Mouse (Mus musculus): ENCODE data around the gene Erv3. TPM values are rescaled to one million over a fixed set of nuclear protein-coding genes. Genes with fewer than 3 reads are reported as not detected.

Erv3 gene
- polyA plus RNA-seq, 1 experiment from 2014 or later = not detected

DNA sequence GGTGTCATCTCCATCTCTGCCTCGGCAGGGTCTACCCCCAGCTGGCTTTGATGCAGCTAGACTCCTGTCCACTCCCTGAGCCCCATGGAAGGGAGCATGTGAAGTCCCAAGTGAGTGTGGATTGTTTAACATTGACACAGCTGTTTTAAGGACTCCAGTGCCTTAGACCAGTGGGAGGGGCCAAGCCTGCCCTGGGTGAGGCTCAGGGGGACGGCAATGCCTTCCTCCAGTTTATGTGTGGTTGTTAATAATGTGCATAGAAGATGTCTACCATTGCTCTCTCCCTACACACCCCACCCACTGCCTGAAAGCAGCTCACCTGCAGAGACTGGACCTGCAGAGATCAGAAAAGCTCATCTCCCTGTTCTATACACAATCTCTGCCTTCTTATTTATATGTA is 35.6 kb downstream of the Erv3 start:
- Histone ChIP-seq H3K36me3 (ENCODE audit: inconsistent target) (no peaks in the 10 kb centered on the region), H3K79me2 (ENCODE audit: inconsistent target) (no peaks in the 10 kb centered on the region), H3K27ac (no peak overlapping the region), H3K4me3 (ENCODE audit: inconsistent target) (no peak overlapping the region)
- WGBS (ENCODE audit: missing documents) = 87% methylated on average over 2 of the region's 2 CpGs

DNA sequence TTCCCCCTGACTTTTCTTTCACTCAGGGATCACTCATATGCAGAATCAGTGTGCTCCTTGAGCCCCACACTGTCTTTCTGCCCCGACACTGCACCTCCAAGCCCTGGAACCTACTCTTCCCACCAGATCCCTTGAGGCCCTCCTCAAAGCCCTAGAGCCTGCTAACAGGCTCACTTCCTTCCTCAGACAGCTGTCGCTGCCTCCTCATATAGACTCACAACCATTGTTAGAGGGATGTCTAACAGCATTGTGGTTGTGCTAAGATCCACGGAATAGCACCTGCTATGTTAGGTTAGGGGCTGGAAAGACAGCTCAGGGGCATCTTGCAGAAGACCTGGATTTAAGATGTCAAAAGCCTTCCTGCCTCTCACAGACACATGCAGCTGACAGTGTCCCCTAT is 37.1 kb downstream of the Erv3 start:
- no peaks in the 10 kb centered on the region for H3K36me3 ChIP-seq (ENCODE audit: inconsistent target)
- H3K27ac ChIP-seq = no peak overlapping the region
- H3K4me3 ChIP-seq (ENCODE audit: inconsistent target) = no peak overlapping the region
- 79% methylated on average over 3 of the region's 3 CpGs for WGBS (ENCODE audit: missing documents)
- no peaks in the 10 kb centered on the region for H3K79me2 ChIP-seq (ENCODE audit: inconsistent target)

DNA sequence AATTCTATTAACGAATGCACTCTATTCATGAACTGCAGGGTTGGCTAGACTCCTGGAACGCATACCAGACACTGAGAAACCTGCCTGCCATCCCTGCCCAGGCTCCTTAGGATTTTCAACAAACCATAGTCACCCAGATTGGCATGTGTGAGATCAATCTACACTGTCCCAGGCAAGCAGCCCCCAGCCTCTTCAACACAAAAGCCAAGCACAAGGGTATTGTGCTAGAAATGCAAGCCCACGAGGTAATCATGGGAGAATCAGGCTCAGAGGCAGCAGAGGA is 37.9 kb downstream of the Erv3 start:
- Histone ChIP-seq H3K4me3 (ENCODE audit: inconsistent target) (no peak overlapping the region), H3K36me3 (ENCODE audit: inconsistent target) (no peaks in the 10 kb centered on the region), H3K27ac (no peak overlapping the region), H3K79me2 (ENCODE audit: inconsistent target) (no peaks in the 10 kb centered on the region)
- WGBS (ENCODE audit: missing documents) = 84% methylated on average over 3 of the region's 3 CpGs

DNA sequence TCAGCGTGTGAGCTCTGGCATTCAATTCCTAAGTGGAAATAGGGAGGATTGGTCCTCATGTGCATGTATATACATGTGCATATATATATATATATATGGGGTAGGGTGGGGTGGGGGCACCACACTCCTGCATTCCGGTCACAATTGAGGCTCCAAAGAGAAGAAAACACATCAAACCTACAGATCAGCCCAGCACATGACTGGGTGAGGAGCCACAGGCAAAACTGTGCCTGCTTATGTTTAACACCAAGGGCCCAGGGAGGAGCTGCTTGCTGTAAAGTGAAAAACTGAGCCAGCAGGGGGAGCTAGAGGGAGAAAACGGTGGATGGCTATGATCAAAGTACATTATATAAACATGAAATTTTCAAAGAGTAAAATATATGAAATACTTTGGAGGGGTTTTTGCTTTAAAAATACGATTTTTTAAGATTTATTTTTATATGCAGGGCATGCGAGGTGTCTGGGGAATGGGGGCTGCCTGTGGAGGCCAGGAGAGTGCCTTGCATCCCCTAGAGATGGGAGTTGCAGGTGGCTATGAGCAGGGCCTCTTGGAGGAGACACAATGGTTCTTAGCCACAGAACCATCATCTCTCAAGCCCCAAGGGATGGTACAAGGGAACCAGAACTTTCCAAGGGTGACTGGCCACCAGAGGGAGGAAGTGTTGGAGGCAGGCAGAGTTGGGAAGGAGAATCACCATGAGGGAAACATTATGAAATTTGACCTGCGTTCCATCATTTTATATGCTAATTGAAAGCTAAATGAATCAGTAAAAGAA is 38.4 kb downstream of the Erv3 start:
- Histone ChIP-seq H3K4me3 (ENCODE audit: inconsistent target) (no peak overlapping the region), H3K36me3 (ENCODE audit: inconsistent target) (no peaks in the 10 kb centered on the region), H3K27ac (no peak overlapping the region), H3K79me2 (ENCODE audit: inconsistent target) (no peaks in the 10 kb centered on the region)
- 32% methylated on average over 6 of the region's 6 CpGs for WGBS (ENCODE audit: missing documents)

DNA sequence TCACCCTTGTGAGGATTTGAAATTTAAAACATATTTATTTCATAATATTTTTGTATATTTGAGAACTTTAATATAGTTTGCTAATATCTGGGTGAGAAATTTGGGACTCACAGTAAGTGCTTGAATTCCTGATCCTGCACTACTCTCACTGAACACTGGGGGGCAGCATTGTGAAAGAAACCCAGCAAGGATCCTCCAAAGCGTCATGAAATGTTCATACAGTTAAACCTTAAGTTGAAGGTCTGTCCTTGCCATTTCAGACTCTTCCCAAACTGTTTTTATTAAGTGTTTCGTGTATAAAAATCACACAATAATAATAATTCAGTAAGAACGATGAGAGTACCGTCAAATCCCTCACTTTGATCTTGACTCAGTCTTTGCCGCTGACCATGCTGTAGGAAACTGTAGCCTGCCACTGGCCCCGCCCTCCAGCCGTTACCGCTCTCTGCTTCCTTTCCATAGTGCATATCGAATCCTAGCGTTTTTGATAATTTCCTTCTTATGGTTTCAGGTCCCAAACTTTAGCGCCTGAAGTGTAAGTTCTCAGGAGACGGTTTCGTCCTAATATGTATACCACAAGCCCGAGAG is 39.4 kb downstream of the Erv3 start:
- Histone ChIP-seq H3K4me3 (ENCODE audit: inconsistent target) (no peak overlapping the region), H3K27ac (no peak overlapping the region), H3K36me3 (ENCODE audit: inconsistent target) (no peaks in the 10 kb centered on the region), H3K79me2 (ENCODE audit: inconsistent target) (no peaks in the 10 kb centered on the region)
- WGBS (ENCODE audit: missing documents) = 17% methylated on average over 14 of the region's 14 CpGs

DNA sequence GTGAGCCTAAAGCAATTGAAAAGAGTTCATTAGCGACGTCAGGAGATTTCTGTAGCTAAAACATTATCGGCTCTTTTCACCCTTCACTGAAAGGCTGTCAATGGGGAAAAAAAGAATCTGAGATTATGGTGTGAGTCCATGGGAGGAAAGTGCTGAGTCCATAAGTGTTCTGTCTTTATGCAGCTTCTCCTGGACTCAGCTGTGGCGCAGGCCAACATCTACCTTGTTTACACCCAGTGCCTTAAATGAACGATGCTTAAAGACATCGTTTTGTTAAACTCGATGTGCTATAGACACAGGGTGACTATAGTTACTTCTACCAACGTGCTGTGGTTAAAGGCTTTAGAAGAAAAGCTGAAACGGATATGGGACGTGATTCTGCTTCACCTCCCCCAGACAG is 45.2 kb downstream of the Erv3 start:
- Histone ChIP-seq H3K27ac (no peak overlapping the region), H3K36me3 (ENCODE audit: inconsistent target) (no peaks in the 10 kb centered on the region), H3K79me2 (ENCODE audit: inconsistent target) (no peaks in the 10 kb centered on the region), H3K4me3 (ENCODE audit: inconsistent target) (no peak overlapping the region)
- 89% methylated on average over 10 of the region's 10 CpGs for WGBS (ENCODE audit: missing documents)

DNA sequence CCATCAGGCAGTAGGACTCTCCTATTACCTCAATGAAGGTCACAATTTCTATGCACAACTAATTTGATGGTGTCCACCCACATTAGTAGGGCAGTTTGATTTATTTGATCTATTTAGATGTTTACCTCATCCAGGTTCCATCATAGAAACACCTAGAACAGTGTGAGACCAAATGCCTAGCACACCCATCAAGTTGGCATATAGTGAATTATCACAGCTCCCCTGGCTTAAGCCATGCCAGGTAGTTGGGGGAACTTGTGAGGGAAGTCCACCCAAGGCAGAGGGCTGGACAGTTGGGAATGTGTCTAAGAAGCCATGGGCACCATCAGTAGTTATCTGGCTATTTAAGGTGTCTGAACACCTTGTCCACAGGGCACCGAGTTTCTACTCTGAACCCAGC is 46.1 kb downstream of the Erv3 start:
- 59% methylated on average over 1 of the region's 1 CpGs for WGBS (ENCODE audit: missing documents)

GRCm38 (mm10) chr2:131812480-131813137 is 46.9 kb downstream of the Erv3 start:
- Histone ChIP-seq H3K4me3 (ENCODE audit: inconsistent target) (no peak overlapping the region), H3K79me2 (ENCODE audit: inconsistent target) (no peaks in the 10 kb centered on the region), H3K36me3 (ENCODE audit: inconsistent target) (no peaks in the 10 kb centered on the region), H3K27ac (no peak overlapping the region)
- WGBS (ENCODE audit: missing documents) = 17% methylated on average over 21 of the region's 23 CpGs

More for the DNA sequence above, 46.1 kb downstream of the Erv3 start:
- H3K36me3 ChIP-seq (ENCODE audit: inconsistent target) = no peaks in the 10 kb centered on the region
- no peaks in the 10 kb centered on the region for H3K79me2 ChIP-seq (ENCODE audit: inconsistent target)
- no peak overlapping the region for H3K27ac ChIP-seq
- no peak overlapping the region for H3K4me3 ChIP-seq (ENCODE audit: inconsistent target)

DNA sequence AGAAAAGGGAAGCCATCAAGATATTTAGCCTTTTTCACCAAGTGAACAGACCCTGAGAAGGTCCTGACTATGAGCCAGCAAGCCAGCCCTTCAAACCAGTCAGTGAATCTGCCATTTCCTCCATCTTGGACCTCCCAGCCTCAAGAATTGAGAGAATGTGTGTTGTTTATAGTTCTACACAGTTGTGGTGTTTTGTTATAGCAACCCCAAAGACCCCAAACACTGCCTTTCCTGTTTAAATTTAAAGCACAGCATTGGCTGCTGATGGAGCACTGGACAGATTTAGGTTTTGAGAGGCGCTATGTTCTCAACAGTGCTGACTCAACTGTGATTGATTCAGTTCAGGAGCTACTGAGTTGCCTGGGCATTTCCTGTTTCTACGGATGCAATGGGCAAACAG is 47.9 kb downstream of the Erv3 start:
- Histone ChIP-seq H3K36me3 (ENCODE audit: inconsistent target) (no peaks in the 10 kb centered on the region), H3K27ac (no peak overlapping the region), H3K79me2 (ENCODE audit: inconsistent target) (no peaks in the 10 kb centered on the region), H3K4me3 (ENCODE audit: inconsistent target) (no peak overlapping the region)
- WGBS (ENCODE audit: missing documents) = 71% methylated on average over 2 of the region's 2 CpGs

GRCm38 (mm10) chr2:131808856-131809255 is 50.7 kb downstream of the Erv3 start:
- 24% methylated on average over 7 of the region's 7 CpGs for WGBS (ENCODE audit: missing documents)
- Histone ChIP-seq H3K4me3 (ENCODE audit: inconsistent target) (no peak overlapping the region), H3K79me2 (ENCODE audit: inconsistent target) (no peaks in the 10 kb centered on the region), H3K27ac (no peak overlapping the region), H3K36me3 (ENCODE audit: inconsistent target) (no peaks in the 10 kb centered on the region)

DNA sequence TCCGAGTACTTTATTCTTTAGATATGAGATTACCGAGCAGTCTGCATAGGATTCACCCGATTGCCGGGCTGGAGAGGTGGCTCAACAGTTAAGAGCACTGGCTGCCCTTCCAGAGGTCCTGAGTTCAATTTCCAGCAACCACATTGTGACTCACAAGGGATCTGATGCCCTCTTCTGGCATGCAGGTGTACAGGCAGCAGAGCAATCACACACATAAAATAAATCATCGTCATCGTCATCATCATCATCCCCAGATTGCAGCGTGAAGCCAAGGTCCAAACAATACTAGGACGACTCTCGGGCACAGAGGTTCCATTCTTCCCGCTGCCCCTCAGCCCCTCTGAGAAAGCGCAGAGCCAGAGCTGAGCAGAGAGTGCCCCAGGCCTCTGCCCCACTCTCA is 51.9 kb downstream of the Erv3 start:
- Histone ChIP-seq H3K79me2 (ENCODE audit: inconsistent target) (no peaks in the 10 kb centered on the region), H3K27ac (no peak overlapping the region), H3K36me3 (ENCODE audit: inconsistent target) (no peaks in the 10 kb centered on the region), H3K4me3 (ENCODE audit: inconsistent target) (no peak overlapping the region)
- 91% methylated on average over 11 of the region's 11 CpGs for WGBS (ENCODE audit: missing documents)

DNA sequence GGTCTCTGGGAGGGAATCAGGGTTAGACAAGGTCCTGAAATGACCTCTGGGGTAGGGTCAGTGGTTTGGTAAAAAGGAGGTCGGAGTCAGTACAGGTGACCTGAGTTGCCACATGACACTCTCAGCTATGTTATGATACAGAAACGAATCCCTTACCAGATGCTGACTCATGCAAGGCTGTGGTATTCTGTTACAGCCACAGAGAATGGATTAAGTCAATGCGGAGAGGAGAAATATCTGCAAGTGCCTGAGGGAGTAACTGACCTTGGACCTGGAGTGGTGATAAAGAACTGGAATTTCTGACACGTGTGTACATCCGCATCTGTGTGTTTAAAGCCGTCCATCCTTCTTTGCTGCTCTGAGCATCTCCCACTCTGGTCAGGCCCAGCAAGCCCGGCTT is 52.7 kb downstream of the Erv3 start:
- Histone ChIP-seq H3K27ac (no peak overlapping the region), H3K79me2 (ENCODE audit: inconsistent target) (no peaks in the 10 kb centered on the region), H3K4me3 (ENCODE audit: inconsistent target) (no peak overlapping the region), H3K36me3 (ENCODE audit: inconsistent target) (no peaks in the 10 kb centered on the region)
- WGBS (ENCODE audit: missing documents) = 55% methylated on average over 7 of the region's 7 CpGs

GRCm38 (mm10) chr2:131805306-131805705 is 54.2 kb downstream of the Erv3 start:
- Histone ChIP-seq H3K79me2 (ENCODE audit: inconsistent target) (no peaks in the 10 kb centered on the region), H3K27ac (no peak overlapping the region), H3K4me3 (ENCODE audit: inconsistent target) (no peak overlapping the region), H3K36me3 (ENCODE audit: inconsistent target) (no peaks in the 10 kb centered on the region)
- 92% methylated on average over 1 of the region's 1 CpGs for WGBS (ENCODE audit: missing documents)

DNA sequence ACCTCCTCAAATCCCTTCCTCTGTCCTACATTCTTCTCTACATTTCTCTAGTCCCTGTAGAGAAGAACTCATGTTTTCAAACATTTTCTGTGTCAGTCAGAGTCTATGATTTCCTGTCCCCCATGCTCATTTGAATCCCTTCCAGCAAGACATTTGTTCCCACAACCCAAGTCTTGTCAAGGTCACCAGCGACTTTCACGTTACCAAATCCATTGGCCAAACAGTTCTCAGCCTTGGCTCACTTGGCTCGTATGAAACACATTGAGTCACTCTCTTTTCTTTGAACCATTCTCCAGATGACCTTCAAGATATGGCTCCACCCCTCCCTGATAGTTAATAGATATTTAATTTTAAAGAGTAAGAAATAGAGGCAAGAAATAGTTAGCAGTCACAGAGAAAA is 55.7 kb downstream of the Erv3 start:
- Histone ChIP-seq H3K4me3 (ENCODE audit: inconsistent target) (no peak overlapping the region), H3K36me3 (ENCODE audit: inconsistent target) (no peaks in the 10 kb centered on the region), H3K79me2 (ENCODE audit: inconsistent target) (no peaks in the 10 kb centered on the region), H3K27ac (no peak overlapping the region)
- 97% methylated on average over 3 of the region's 3 CpGs for WGBS (ENCODE audit: missing documents)

All from macrophage (primary cell).